Mouse (Mus musculus) stomach, embryonic 14.5 days (tissue): Measurements from ENCODE around the gene Slc35f4. TPM values are rescaled to one million over a fixed set of nuclear protein-coding genes. Genes with fewer than 3 reads are reported as not detected.

ENCODE experiments used
- ATAC-seq: fragments of 200-750 bp; cut with Nextera tagmentation; 2 replicates; pipeline ENCODE4 v1.8.0; 2017; ENCODE audit warnings: low read depth, moderate TSS enrichment; ENCODE audit not compliant: insufficient number of reproducible peaks, insufficient read depth, low FRiP score
- H3K27ac ChIP-seq: fragments of 300-500 bp; sonication (generic); 2 replicates; pipeline ENCODE4 v1.5.1; 2014; ENCODE audit warnings: mild to moderate bottlenecking, low read length, moderate library complexity, mixed read lengths
- H3K27me3 ChIP-seq: fragments of 300-500 bp; sonication (generic); 2 replicates; pipeline ENCODE4 v1.6.1; 2014; ENCODE audit warnings: low read length, control low read depth, mixed read lengths; ENCODE audit not compliant: control insufficient read depth, insufficient read depth
- H3K36me3 ChIP-seq: fragments of 300-500 bp; sonication (generic); 2 replicates; pipeline ENCODE4 v1.6.1; 2014; ENCODE audit warnings: mild to moderate bottlenecking, control low read depth, low read length, moderate library complexity, mixed read lengths; ENCODE audit not compliant: control insufficient read depth, insufficient read depth
- H3K4me1 ChIP-seq: fragments of 300-500 bp; sonication (generic); 2 replicates; pipeline ENCODE4 v1.6.1; 2014; ENCODE audit warnings: low read length, control low read depth, mixed read lengths; ENCODE audit not compliant: control insufficient read depth, insufficient read depth
- H3K4me2 ChIP-seq: fragments of 300-500 bp; sonication (generic); replicated peaks from 2 replicates; pipeline ENCODE4 v1.6.1; 2014; ENCODE audit warnings: low read depth, low read length, control low read depth
- H3K4me3 ChIP-seq: fragments of 300-500 bp; sonication (generic); 2 replicates; pipeline ENCODE4 v1.5.1; 2014; ENCODE audit warnings: low read depth, low read length, control low read depth
- H3K9ac ChIP-seq: fragments of 300-500 bp; sonication (generic); replicated peaks from 2 replicates; pipeline ENCODE4 v1.6.1; 2014; ENCODE audit warnings: low read depth, mild to moderate bottlenecking, control low read depth, low read length, moderate library complexity, mixed read lengths
- H3K9me3 ChIP-seq: fragments of 300-500 bp; sonication (generic); 2 replicates; pipeline ENCODE4 v1.6.1; 2016; ENCODE audit warnings: low read depth, low read length, control low read depth; ENCODE audit not compliant: control insufficient read depth
- WGBS: fragments of 180-500 bp; shearing (Covaris S2); extraction: QIAGEN DNeasy Blood & Tissue Kit; methylation state at CpG from one replicate; pipeline ENCODE4 v1.1.7; 2014; 5-methylcytosine and 5-hydroxymethylcytosine counted together
- polyA plus RNA-seq: library from polyadenylated mRNA; unstranded; fragments of >200 nt; fragmentation: Nextera tagmentation; extraction: Ambion mirVana; gene quantifications from 2 replicates; pipeline ENCODE4 v1.2.1, GENCODE M21; 2014

Slc35f4 gene
- polyA plus RNA-seq, 1 experiment from 2014 or later: 0.33 TPM

DNA sequence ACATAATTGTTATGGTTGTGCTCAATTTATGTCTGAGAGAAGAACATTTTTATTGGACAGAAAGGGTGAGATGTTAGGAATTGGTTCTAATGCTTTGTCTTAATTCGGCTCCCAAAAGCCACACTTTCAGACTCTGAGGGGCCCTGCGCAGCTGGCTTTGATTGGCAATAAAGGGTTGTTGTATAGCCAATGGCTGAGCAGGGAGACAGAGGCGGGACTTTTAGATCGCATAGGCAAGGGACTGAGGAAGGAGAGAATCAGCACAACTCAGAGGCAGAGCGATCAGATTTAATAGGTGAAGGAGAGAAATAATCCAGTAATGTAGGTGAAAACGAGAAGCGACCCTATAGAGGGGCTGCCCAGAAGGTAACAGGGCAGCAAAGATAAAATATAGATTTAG, 79.4 kb downstream of the Slc35f4 start:
- no peaks in the 10 kb centered on the region for H3K4me1 ChIP-seq
- 41% methylated on average over 7 of the region's 7 CpGs for WGBS
- no peaks in the 10 kb centered on the region for H3K27me3 ChIP-seq
- H3K36me3 ChIP-seq: no peaks in the 10 kb centered on the region
- ATAC-seq: no peak
- H3K4me2 ChIP-seq: no peak overlapping the region
- H3K9ac ChIP-seq: no peak overlapping the region
- H3K4me3 ChIP-seq: no peak overlapping the region
- H3K27ac ChIP-seq: no peak overlapping the region
- H3K9me3 ChIP-seq: no peaks in the 10 kb centered on the region

DNA sequence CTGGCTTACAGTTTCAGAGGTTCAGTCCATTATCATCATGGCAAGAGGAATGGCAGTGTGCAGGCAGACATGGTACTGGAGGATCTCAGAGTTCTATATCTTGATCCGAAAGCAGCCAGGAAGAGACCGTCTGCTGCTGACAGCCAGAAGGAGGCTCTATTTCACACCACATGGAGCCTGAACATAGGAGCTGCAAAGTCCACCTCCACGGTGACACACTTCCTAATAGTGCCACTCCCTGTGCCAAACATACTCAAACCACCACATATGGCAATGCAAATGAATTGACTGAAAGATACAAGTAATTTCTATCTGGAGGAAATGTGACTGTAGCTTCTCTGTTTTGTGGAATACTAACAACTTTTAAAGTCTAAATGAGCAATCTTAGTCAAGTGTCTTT, 89.0 kb downstream of the Slc35f4 start:
- no peak overlapping the region for H3K4me2 ChIP-seq
- no peak overlapping the region for H3K27ac ChIP-seq
- no peak overlapping the region for H3K4me3 ChIP-seq
- no peaks in the 10 kb centered on the region for H3K36me3 ChIP-seq
- no peak overlapping the region for H3K9ac ChIP-seq
- no peaks in the 10 kb centered on the region for H3K4me1 ChIP-seq
- ATAC-seq: no peak
- 92% methylated on average over 3 of the region's 3 CpGs for WGBS
- no peaks in the 10 kb centered on the region for H3K9me3 ChIP-seq
- no peaks in the 10 kb centered on the region for H3K27me3 ChIP-seq

DNA sequence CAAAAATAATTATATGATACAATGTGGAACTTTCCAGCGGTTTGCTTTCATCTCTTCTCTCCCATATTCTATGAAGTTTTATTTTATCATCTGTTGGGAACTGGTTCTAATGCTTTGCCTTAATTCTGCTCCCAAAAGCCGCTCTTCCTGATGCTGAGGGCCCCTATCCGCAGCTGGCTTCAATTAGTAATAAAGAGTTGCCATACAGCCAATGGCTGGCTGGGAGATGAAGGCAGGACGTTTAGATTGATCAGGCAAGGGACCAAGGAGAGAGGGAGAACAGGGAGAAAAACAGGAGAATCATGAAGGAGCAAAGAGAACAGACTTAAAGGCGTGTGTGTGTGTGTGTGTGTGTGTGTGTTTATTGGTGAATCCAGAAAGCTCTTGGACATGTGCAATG, 94.0 kb downstream of the Slc35f4 start:
- H3K36me3 ChIP-seq: no peaks in the 10 kb centered on the region
- H3K4me1 ChIP-seq: no peaks in the 10 kb centered on the region
- H3K27ac ChIP-seq: no peak overlapping the region
- no peak overlapping the region for H3K4me2 ChIP-seq
- no peaks in the 10 kb centered on the region for H3K27me3 ChIP-seq
- no peak overlapping the region for H3K9ac ChIP-seq
- ATAC-seq: no peak
- 84% methylated on average over 5 of the region's 5 CpGs for WGBS
- no peaks in the 10 kb centered on the region for H3K9me3 ChIP-seq
- H3K4me3 ChIP-seq: no peak overlapping the region

DNA sequence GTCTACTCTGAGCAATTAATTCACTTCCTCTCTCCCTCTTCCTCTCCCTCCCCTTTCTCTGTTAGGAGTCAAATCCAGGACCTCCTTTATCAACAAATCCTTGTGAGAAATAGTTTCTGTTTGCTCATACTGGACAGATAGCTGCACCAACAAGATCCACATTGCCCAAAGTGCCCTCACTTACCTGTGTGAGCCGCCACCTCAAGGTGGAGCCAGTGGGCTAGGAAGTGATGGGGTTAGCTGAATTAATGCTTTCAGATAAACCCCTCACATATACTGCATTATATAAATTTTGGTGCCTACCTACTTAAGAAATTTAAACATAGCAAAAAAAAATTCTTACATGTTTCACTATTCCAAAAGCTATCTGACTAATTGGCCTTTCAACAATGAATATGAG, 133.4 kb downstream of the Slc35f4 start:
- H3K36me3 ChIP-seq: no peaks in the 10 kb centered on the region
- WGBS: 33% methylated on average over 1 of the region's 1 CpGs
- ATAC-seq: no peak

DNA sequence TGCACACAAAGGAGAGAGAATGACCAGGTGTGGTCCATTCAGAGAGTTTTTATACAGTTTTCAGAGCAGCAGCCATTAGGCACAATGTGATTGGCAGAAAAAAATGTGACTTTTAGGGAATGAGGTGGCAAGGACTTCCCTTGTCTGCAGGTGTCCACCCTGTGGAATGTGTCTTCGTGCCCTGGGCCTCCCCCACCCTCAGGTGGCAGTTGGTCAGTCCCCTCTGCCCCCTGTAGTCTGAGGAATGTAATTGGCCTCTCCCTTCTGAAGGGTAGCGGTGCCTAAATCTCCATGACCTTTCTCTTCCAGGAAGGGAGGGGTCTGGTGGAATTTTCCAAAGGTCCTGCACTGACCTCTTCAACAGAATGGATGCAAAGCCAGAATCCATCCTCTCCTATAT, 163.7 kb downstream of the Slc35f4 start:
- no peak overlapping the region for H3K9ac ChIP-seq
- H3K9me3 ChIP-seq: no peaks in the 10 kb centered on the region
- H3K27me3 ChIP-seq: no peaks in the 10 kb centered on the region
- no peaks in the 10 kb centered on the region for H3K36me3 ChIP-seq
- no peak overlapping the region for H3K27ac ChIP-seq
- H3K4me2 ChIP-seq: no peak overlapping the region
- WGBS: 67% methylated on average over 2 of the region's 2 CpGs
- H3K4me3 ChIP-seq: no peak overlapping the region
- ATAC-seq: no peak
- H3K4me1 ChIP-seq: no peaks in the 10 kb centered on the region

More for the DNA sequence above, 133.4 kb downstream of the Slc35f4 start:
- H3K4me1 ChIP-seq: no peaks in the 10 kb centered on the region
- H3K4me2 ChIP-seq: no peak overlapping the region
- no peak overlapping the region for H3K9ac ChIP-seq
- no peak overlapping the region for H3K27ac ChIP-seq
- no peak overlapping the region for H3K4me3 ChIP-seq
- H3K27me3 ChIP-seq: no peaks in the 10 kb centered on the region
- H3K9me3 ChIP-seq: no peaks in the 10 kb centered on the region

DNA sequence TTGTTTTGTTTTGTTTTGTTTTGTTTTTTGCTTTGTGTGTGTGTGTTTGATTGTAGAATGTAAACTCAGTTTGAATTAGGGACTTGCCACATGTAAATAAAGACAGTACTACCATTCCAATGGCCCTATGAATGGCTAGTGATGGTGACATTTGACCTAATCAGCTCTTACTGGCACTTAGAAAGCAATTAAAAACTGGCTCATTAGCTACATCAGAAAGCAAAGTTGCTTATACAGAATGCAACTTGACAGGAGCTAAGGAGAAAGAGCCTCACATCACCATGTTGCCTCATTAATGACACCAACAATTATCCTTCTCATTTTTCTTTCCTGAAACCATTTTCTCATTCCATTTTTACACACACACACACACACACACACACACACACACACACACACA, 170.3 kb downstream of the Slc35f4 start:
- Histone ChIP-seq H3K36me3 (no peaks in the 10 kb centered on the region), H3K4me2 (no peak overlapping the region), H3K27ac (no peak overlapping the region), H3K4me3 (no peak overlapping the region), H3K27me3 (no peaks in the 10 kb centered on the region), H3K4me1 (no peaks in the 10 kb centered on the region), H3K9ac (no peak overlapping the region), H3K9me3 (no peaks in the 10 kb centered on the region)
- no peak for ATAC-seq

DNA sequence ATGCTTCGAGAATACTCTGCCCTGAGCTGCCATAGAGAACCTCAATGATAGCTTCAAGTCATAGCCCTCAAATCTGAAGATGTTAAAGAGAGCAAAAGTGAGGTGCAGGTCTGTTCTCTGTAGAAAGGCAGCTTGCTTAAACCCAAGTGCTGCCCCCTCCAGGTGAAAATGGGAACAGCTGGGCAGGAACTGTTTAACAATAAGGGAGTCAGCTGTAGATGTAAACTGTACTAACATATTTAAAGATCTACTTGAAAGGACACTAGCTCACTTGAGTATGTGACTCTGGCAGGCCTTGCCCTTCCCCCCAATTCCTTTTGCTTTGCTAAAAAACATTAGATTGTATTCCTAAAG, 177.0 kb downstream of the Slc35f4 start:
- Histone ChIP-seq H3K27ac (no peak overlapping the region), H3K27me3 (no peaks in the 10 kb centered on the region), H3K4me2 (no peak overlapping the region), H3K4me3 (no peak overlapping the region), H3K36me3 (no peaks in the 10 kb centered on the region), H3K9ac (no peak overlapping the region), H3K4me1 (no peaks in the 10 kb centered on the region), H3K9me3 (no peaks in the 10 kb centered on the region)
- 65% methylated on average over 1 of the region's 1 CpGs for WGBS
- no peak for ATAC-seq

DNA sequence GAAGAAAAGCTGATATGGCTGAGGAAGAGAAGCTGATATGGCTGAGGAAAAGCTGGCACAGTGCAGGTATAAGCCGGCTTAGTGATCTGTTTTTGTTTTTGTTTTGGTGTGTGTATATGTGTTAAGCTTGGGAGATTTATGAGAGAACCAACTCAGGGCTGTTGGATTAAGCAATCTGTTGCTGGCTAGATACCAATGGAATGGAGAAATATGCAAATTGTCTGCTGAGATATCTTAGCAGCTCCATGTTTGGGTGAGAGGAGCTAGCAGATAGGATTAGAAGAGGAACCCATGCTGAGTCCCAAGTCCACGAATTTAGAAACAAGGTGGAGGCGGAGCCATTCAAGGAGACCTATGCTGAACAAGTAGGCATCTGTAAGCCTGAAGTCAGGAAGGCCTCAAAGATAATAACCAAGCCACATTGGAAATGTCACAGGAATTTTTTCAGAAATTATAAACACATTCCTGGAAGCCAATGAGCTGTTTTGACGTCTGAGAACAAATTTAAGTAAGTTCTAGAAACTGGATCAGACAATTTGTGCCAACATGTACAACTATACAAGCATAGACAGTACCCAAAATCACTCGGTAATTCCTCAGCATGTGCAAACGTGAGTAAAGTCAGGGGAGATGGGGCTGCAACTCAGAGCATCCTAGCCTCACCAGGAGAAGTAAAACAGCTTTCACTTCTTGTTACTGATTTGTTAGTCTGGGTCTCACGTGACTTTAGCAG, 177.5 kb downstream of the Slc35f4 start:
- no peak overlapping the region for H3K4me2 ChIP-seq
- 69% methylated on average over 7 of the region's 7 CpGs for WGBS
- H3K4me1 ChIP-seq: no peaks in the 10 kb centered on the region
- ATAC-seq: no peak
- no peaks in the 10 kb centered on the region for H3K36me3 ChIP-seq
- no peak overlapping the region for H3K4me3 ChIP-seq
- H3K27me3 ChIP-seq: no peaks in the 10 kb centered on the region
- no peak overlapping the region for H3K9ac ChIP-seq
- H3K27ac ChIP-seq: no peak overlapping the region
- no peaks in the 10 kb centered on the region for H3K9me3 ChIP-seq

DNA sequence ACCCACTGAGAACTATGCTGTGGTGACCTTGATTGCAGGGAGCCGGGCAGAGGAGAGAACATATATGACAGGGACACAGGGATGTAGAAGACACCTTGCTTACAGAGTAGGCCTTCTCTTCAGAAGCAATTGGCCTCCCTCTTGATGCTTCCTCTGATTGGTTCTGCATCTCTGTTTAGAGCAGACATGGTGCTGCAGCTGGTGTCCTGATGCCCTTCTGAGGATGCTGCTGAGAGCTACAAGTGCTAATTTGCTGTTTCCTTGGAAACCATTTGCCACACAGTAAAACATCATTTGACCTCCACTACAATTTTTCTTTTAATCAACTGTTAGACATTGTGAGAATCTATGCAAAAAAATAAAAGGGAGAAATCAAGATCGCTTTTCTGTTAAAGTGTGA, 180.0 kb downstream of the Slc35f4 start:
- Histone ChIP-seq H3K9me3 (no peaks in the 10 kb centered on the region), H3K4me2 (no peak overlapping the region), H3K27me3 (no peaks in the 10 kb centered on the region), H3K4me1 (no peaks in the 10 kb centered on the region), H3K27ac (no peak overlapping the region), H3K36me3 (no peaks in the 10 kb centered on the region), H3K9ac (no peak overlapping the region), H3K4me3 (no peak overlapping the region)
- WGBS: 85% methylated on average over 2 of the region's 2 CpGs
- ATAC-seq: no peak
